Mouse (Mus musculus) brain, embryonic 14.5 days (tissue): ENCODE data around the gene Slc39a1. TPM values are rescaled to one million over a fixed set of nuclear protein-coding genes. Genes with fewer than 3 reads are reported as not detected.

Experiments
- DNase-seq: peaks from one replicate; pipeline ENCODE4 v3.0.0-alpha.2; 2011; ENCODE audit warnings: low read depth
- CTCF ChIP-seq: fragments of 200-500 bp; IDR thresholded peaks from 2 replicates; pipeline ENCODE4 v1.5.1; 2012; ENCODE audit warnings: inconsistent platforms, mild to moderate bottlenecking, moderate library complexity, borderline replicate concordance; ENCODE audit not compliant: insufficient read depth, insufficient read length; ENCODE audit errors: extremely low read depth
- POLR2A ChIP-seq: fragments of 200-500 bp; IDR thresholded peaks from 2 replicates; pipeline ENCODE4 v1.6.1; 2012; ENCODE audit warnings: mild to moderate bottlenecking, inconsistent platforms, borderline replicate concordance; ENCODE audit not compliant: poor library complexity, insufficient read depth, insufficient read length, severe bottlenecking; ENCODE audit errors: extremely low read depth
- polyA plus RNA-seq: library from polyadenylated mRNA; depleted of rRNA; stranded (reverse); fragments of >200 nt; gene quantifications from 2 replicates; pipeline ENCODE4 v1.2.3, GENCODE M21; 2012

The Slc39a1 gene
- polyA plus RNA-seq, 1 experiment: 35.8 TPM

DNA sequence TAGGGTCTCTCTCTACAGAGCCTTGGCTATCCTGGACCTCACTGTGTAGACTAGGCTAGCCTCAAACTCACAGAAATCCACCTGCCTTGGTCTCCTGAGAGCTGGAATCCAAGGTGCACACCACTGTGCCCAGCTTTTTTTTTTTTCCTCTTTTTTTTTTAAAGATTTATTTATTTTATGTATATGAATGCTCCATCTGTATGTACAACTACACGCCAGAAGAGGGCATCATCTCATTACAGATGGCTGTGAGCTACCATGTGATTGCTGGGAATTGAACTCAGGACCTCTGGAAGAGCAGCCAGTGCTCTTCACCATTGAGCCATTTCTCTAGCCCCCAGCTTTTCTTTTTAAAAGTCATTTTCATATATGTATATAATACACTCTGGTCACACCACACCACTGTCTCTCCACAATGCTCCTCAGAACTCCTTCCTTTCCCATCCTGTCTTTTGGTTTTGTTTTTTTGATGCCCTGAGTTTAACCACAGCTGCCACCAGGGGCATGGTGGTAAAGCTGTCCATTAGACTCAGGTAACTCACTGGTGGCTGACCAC, 32.1 kb upstream of the Slc39a1 start:
- no peak for DNase-seq
- TF ChIP-seq CTCF (no peak), POLR2A (no peak)

DNA sequence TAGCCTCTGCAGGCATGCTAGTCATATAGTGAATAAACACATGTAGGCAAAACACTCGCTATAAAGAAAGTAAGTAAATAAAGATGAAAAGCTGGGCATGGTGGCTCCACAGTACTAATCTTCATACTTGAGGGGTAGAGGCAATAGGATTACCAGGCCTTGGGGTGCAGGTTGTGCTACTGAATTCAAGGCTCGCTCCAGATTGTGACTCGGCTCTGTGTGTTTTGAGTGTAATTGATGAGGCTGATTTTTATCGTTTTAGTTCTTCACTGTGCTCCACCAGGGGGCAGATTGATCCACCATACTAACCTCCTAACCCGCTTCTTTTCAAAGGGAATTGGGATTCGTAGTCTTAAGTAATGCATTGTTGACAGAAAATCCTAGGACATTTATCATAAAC, 27.9 kb upstream of the Slc39a1 start:
- DNase-seq: peak; percentile 87
- TF ChIP-seq POLR2A (no peak), CTCF (peak; percentile 55; the same call in 1 of the 2 replicates)

DNA sequence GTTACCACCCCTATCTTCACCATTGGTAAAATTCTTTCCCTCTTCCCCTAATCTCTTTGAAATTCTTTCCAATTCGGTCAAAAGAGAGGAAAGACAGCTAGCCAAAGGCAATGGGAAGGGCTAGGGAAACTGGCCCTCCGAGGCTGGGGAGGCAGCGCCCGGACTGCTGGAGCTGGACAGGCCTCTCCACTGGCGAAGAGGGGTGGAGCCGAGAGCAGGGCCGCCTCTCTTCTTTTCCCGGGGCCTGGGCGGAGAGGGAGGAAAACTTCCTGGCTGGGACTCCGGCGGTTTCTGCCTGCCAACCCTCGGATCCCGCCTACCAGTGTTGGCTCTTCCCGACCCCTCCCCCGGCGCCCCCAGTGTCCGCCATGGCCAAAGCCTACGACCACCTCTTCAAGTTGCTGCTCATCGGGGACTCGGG, 27.4 kb upstream of the Slc39a1 start:
- DNase-seq: peak; percentile 67
- TF ChIP-seq CTCF: no peak
- TF ChIP-seq POLR2A: 0 out of 2 replicates have a peak, but pooled peaks have one; percentile 23

DNA sequence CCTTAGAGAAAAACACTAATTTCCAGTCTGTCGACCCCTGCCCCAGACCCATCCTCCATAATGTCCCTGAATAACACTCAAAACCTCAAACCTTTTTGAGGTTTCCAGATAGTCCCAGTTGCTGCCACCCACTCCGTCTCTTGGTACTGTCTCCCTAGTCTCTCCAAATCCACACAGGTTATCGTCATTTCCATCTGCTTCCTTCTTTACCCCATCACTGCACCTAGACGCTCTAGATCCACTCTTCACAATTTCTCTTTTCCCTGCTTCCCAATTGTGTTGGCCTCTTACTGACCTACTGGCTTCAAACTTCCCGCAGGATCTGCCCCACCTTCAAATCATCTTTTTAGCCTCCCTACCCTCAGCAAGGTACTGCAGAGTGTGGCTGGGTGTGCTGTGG, 26.8 kb upstream of the Slc39a1 start:
- DNase-seq: no peak
- TF ChIP-seq CTCF: no peak
- TF ChIP-seq POLR2A: no peak

DNA sequence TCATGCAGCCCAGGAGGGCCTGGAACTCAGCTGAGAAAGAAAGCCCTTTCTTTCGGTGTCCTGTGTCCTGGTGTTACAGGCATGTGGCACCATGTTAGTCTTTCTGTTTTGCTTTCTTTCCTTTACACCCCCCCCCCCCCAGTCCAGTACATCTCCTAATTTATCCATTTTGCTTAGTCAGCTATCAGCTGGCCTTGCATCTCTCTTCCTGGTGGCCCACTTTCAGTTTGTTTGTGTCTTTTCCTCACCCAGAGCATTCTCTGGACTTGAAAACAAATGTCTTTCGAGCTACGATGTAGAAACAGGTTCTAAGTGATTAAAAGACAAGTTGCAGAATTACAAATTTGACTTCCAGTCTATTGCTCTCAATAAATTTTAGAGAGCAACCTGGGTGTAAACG, 25.5 kb upstream of the Slc39a1 start:
- TF ChIP-seq CTCF (no peak), POLR2A (no peak)
- no peak for DNase-seq

DNA sequence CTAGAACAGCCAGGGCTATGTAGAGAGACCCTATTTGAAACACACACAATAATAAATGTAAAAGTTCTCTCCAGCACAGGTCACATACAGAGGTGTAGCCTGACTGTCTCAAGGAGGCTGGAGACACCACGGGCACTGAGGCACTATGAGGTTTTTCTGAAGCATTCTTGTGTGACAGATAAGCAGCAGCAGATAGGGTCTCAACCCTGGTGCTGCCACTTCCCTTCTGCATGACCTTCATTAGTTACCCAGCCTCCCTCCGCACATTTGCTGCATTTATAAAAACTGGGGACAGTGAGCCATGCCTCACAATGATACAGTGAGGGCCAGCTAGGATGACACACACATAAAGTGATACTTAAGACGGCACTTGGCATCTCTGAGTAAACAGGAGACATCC, 25.0 kb upstream of the Slc39a1 start:
- no peak for TF ChIP-seq POLR2A
- no peak for TF ChIP-seq CTCF
- DNase-seq: no peak

DNA sequence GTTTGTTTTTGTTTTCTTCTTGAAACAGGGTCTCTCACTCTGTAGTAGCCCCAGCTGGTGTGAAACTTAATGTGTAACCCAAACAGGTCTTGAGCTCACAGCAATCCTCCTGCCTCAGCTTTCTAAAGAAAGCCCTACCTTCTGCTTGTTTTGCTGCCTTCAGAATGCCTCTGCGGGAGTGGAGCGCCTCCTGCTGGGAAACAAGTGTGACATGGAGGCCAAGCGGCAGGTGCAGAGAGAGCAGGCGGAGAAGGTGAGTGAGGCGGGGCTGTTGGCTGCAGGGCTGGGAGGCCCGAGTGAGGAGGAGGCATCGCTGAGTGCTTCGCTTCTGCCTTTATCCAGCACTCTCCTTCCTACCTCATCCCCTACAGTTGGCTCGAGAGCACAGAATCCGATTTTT, 23.6 kb upstream of the Slc39a1 start:
- no peak for TF ChIP-seq POLR2A
- no peak for TF ChIP-seq CTCF
- DNase-seq: no peak

DNA sequence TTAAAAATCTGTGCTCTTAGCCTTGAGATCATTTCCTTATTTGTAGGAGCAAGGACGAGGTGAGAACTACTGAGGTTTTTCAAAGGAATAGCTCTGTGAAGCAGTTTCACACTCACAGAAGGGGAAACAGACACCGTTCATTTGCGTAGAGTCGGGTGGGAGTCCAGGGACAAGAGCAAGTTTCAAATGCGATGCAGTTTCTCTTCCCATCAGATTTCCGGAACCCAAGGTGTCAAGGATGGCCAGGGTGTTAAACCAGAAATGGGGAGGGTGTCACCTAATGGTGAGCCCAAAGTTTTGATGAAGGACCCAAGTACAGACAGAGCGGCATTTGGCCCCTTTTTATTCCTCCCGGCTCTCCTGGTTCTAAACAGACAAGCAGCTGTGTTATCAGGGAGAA, 16.9 kb upstream of the Slc39a1 start:
- no peak for DNase-seq
- no peak for TF ChIP-seq CTCF
- no peak for TF ChIP-seq POLR2A

DNA sequence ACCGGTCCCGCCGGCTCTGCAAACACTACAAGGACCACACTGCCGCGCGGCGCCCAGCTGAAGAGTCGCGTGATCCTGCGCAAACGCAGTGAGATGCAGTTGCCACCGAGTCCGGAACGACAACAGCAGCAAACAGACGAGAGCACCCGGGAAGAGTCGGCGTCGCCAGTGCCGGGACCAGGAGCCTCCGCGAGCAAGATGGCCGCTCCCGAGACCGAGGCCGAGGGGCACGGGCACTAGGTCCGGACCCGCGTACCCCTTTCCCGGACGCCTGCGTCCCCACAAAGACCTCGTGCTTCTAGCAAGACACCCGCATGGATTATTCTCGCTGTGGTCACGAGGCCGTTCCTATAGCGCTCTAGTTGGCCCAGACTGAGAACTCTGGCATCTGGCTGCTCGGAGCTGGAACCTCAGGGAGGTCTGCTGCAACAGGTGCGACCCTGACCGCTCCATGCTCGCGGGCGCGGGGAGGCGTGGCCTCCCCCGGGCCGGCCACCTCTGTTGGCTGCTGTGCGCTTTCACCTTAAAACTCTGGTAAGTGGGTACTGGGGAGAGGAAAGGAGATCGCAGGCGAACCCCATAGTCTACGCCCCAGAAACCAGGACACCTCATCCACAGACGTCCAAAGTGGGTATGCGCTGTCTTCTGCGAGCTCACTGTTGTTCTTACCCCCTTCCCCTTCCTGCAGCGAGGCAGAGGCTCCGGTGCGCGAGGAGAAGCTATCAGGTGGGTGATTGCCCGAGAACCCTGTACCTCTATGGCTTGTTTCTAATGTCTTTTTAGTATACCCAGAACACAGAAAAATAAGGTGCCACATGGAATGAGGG, 16.3 kb upstream of the Slc39a1 start, which contains the start of gene Jtb:
Jtb (plus strand) TSS at position 91 of the 827 bp plus-strand sequence.
- TF ChIP-seq CTCF (no peak), POLR2A (peak; percentile 85; the same call in 1 of the 2 replicates)
- DNase-seq: peak; percentile 99

DNA sequence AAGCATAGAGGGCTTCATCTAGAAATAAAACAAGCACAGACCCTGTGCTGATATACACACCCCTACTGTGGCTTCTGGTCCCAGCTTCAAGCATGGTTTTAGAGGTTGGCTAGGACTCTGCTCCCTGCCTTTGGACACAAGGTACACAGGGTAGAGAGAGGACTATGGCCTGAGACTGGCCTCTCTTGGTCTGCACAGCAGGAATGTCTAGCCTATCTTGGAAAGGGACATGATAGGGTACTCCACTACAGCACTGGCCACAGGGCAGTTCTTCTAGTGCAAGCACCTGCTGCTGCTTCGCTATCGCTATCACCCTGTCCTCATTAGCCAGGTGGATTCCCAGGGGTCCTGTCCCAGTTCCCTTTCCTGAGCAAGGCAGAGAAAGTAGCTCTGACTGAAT, 6.7 kb upstream of the Slc39a1 start:
- no peak for TF ChIP-seq CTCF
- TF ChIP-seq POLR2A: no peak
- DNase-seq: no peak

DNA sequence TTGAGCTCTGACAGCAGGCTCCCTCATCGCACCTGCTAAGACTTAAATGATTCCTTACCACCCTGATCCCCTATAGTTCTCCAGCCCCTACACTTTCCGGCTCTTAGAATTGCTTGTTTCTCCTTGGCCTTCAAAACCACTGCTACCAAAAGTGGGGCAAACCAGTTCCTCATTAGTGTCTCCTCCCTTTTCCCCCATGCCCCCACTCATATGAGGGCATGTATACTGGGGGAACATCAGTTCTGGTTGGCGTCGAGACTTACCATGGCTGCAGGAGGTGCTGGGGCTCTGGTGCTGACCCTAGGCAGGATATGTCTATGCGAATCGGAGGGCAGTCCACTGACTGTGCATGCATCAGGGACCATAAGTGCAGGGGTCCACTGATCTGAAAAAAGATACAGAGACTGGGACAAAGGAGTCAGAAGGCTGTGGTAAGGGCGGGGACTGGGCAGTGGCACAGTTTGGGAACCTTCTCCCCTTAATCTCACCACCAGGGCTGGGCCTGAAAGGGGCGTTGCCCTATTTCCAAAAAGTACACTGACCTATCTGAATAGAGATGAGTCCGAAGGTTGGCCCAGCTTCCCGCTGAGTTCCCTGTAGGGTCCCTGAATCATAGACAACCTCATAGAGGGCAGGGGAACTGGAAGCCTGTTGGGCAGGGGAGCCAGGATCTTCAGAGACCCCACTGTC, 6.2 kb upstream of the Slc39a1 start:
- TF ChIP-seq POLR2A: no peak
- TF ChIP-seq CTCF: no peak
- DNase-seq: no peak

DNA sequence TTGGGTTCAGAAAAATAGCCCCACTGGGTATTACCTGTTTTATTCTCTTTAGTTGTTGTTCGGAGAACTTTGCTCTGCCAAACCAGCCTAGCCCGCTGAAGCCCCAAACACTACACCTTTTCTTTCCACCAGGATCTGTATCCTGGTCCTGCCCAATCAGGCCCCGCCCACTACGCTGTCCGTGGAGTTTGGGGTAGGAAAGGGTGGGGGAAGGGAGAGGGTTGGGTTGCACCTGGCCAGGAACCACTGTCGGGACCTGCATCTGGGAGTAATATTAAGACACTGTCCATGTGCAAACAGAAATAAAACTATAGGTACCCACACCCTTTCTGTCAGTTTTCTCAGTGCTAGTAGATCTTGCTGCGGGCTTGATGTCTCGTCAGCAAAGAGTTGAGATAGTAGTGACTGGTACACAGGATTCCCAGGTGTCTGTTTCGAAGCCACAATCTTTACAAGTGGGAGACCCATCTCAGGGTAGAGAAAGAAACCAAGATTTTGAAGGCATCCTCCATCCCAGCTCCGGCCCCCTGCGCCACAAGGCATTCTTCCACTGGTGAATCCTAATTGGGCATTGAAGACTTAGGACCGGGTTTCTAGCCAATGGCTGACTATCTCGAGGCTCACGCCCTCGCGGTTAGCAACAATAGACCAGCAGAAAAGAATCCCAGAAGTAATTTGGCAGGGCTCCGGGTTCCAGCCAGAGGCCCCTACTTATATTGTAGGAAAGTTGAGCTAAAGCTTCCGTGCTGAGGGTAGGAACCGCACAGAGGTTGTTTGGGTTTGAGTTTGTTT, 4.8 kb upstream of the Slc39a1 start, which contains the start of gene Creb3l4:
Creb3l4 (minus strand) TSS at position 529 of the 792 bp plus-strand sequence.
- DNase-seq: peak; percentile 95
- TF ChIP-seq POLR2A (no peak), CTCF (no peak)
